10 mouse cellular contexts compared by ENCODE assay signal in genomic region chr5:74315471-74316245, GRCm38 (mm10).
DNase-seq lines count a peak whose midpoint lies in the region; ATAC-seq and TF ChIP-seq lines count a peak whose summit lies in the region.
"Had no signal": no experiment of that assay in that cellular context is flagged by ENCODE, and none has a peak within 500 bp of the region (broad histone marks: within the 10 kb centered on the region; RNA-seq: fewer than 3 reads in every experiment).

No protein-coding gene starts in this region.

- intact Hi-C loops in gastrocnemius, adult 2 months (cut with DNase I) = loop anchor here (10.0 kb wide), 1 partner anchor 219 kb away; the partner anchor contains the start of genes Fip1l1 and Scfd2
- intact Hi-C loops in left cerebral cortex, postnatal 10 days (cut with DNase I) = loop anchor here (10.0 kb wide), 1 partner anchor 119 kb away; no protein-coding TSS in a partner anchor

- H3K9ac ChIP-seq in lung, embryonic 14.5 days = no peak overlapping the region
- no peak overlapping the region for H3K9ac ChIP-seq in kidney, postnatal 0 days (ENCODE audit: low read depth, low read length)
- H3K9ac ChIP-seq in forebrain, embryonic 15.5 days (replicated peaks) = no peak overlapping the region
- no peak overlapping the region for H3K9ac ChIP-seq in midbrain, embryonic 13.5 days (replicated peaks)

- no peaks in the 10 kb centered on the region for H3K4me1 ChIP-seq in lung, embryonic 14.5 days (ENCODE audit: insufficient read depth)
- H3K4me1 ChIP-seq in kidney, postnatal 0 days (replicated peaks; ENCODE audit: insufficient read depth, low read length) = no peaks in the 10 kb centered on the region
- no peaks in the 10 kb centered on the region for H3K4me1 ChIP-seq in forebrain, embryonic 15.5 days
- 0 out of 2 replicates have a peak, but pooled peaks cover 4% of the 10 kb centered on the region for H3K4me1 ChIP-seq in midbrain, embryonic 13.5 days (replicated peaks)

- H3K4me3 ChIP-seq in lung, embryonic 14.5 days (ENCODE audit: low read depth, low read length) = no peak overlapping the region
- no peak overlapping the region for H3K4me3 ChIP-seq in gastrocnemius, adult 2 months
- no peak overlapping the region for H3K4me3 ChIP-seq in kidney, postnatal 0 days (replicated peaks; ENCODE audit: low read depth, low read length)
- no peak overlapping the region for H3K4me3 ChIP-seq in forebrain, embryonic 15.5 days
- no peak overlapping the region for H3K4me3 ChIP-seq in midbrain, embryonic 13.5 days (replicated peaks)
- H3K4me3 ChIP-seq: megakaryocyte, embryonic 14.5 days had no signal

- ATAC-seq in lung, embryonic 14.5 days (ENCODE audit: insufficient read depth) = 0 out of 2 replicates have a peak, but pooled peaks have one; percentile 21
- ATAC-seq in kidney, postnatal 0 days (replicated peaks; ENCODE audit: low FRiP score, low read depth) = peak; percentile 75
- no peak for ATAC-seq in forebrain, embryonic 15.5 days (replicated peaks)
- ATAC-seq in midbrain, embryonic 13.5 days = no peak

- 57% methylated on average over 12 of the region's 12 CpGs for WGBS in lung, embryonic 14.5 days
- WGBS in kidney, postnatal 0 days = 20% methylated on average over 12 of the region's 12 CpGs
- WGBS in forebrain, embryonic 15.5 days = 73% methylated on average over 12 of the region's 12 CpGs
- WGBS in midbrain, embryonic 13.5 days = 78% methylated on average over 12 of the region's 12 CpGs

- no peaks in the 10 kb centered on the region for H3K36me3 ChIP-seq in lung, embryonic 14.5 days (ENCODE audit: insufficient read depth)
- no peaks in the 10 kb centered on the region for H3K36me3 ChIP-seq in kidney, postnatal 0 days (ENCODE audit: insufficient read depth, low read length)
- H3K36me3 ChIP-seq in forebrain, embryonic 15.5 days = no peaks in the 10 kb centered on the region
- H3K36me3 ChIP-seq in midbrain, embryonic 13.5 days = no peaks in the 10 kb centered on the region

- H3K9me3 ChIP-seq in lung, embryonic 14.5 days (ENCODE audit: low read depth, low read length) = no peaks in the 10 kb centered on the region
- no peaks in the 10 kb centered on the region for H3K9me3 ChIP-seq in kidney, postnatal 0 days (replicated peaks; ENCODE audit: low read length)
- no peaks in the 10 kb centered on the region for H3K9me3 ChIP-seq in forebrain, embryonic 15.5 days
- no peaks in the 10 kb centered on the region for H3K9me3 ChIP-seq in midbrain, embryonic 13.5 days
- H3K9me3 ChIP-seq: megakaryocyte, embryonic 14.5 days had no signal

- no peak overlapping the region for H3K27ac ChIP-seq in lung, embryonic 14.5 days (ENCODE audit: low read depth)
- peak overlapping the region; percentile 55 for H3K27ac ChIP-seq in gastrocnemius, adult 2 months
- H3K27ac ChIP-seq in kidney, postnatal 0 days = peak overlapping the region; percentile 42; the same call in 1 of the 2 replicates
- H3K27ac ChIP-seq in forebrain, embryonic 15.5 days (replicated peaks) = no peak overlapping the region
- H3K27ac ChIP-seq in midbrain, embryonic 13.5 days = no peak overlapping the region

- H3K4me2 ChIP-seq in lung, embryonic 14.5 days = no peak overlapping the region
- H3K4me2 ChIP-seq in kidney, postnatal 0 days (ENCODE audit: low read length) = no peak overlapping the region
- no peak overlapping the region for H3K4me2 ChIP-seq in forebrain, embryonic 15.5 days (replicated peaks)
- H3K4me2 ChIP-seq in midbrain, embryonic 13.5 days (replicated peaks) = no peak overlapping the region

- H3K27me3 ChIP-seq in lung, embryonic 14.5 days (ENCODE audit: insufficient read depth, low read length) = no peaks in the 10 kb centered on the region
- no peaks in the 10 kb centered on the region for H3K27me3 ChIP-seq in kidney, postnatal 0 days (ENCODE audit: insufficient read depth, low read length)
- H3K27me3 ChIP-seq in forebrain, embryonic 15.5 days = no peaks in the 10 kb centered on the region
- H3K27me3 ChIP-seq in midbrain, embryonic 13.5 days = peaks cover 17% of the 10 kb centered on the region

- DNase-seq in lung, embryonic 14.5 days = peak; percentile 39
- no peak for DNase-seq in lung, postnatal 4 days
- peak; percentile 71 for DNase-seq in gastrocnemius, adult 2 months
- peak; percentile 91 for DNase-seq in kidney, postnatal 0 days (ENCODE audit: low spot score)
- peak; percentile 25 for DNase-seq in retina, postnatal 1 day
- no peak for DNase-seq in left cerebral cortex, postnatal 10 days (ENCODE audit: extremely low spot score in 1 of 2, low spot score in 2 of 2)
- DNase-seq: spleen, adult 18-20 months had no signal

- TF ChIP-seq CTCF in lung, embryonic 14.5 days (IDR thresholded peaks at IDR 0.05; ENCODE audit: low read depth) = no peak
- TF ChIP-seq CTCF in gastrocnemius, adult 2 months (IDR thresholded peaks at IDR 0.05) = no peak
- TF ChIP-seq CTCF in kidney, postnatal 0 days (IDR thresholded peaks at IDR 0.05; ENCODE audit: low read depth) = 0 out of 2 replicates have a peak, but pooled peaks have one; percentile 19

Comparison
In these comparisons a context has a peak if more than half of its experiments do, and no peak if none do; other contexts are left out.
1. DNase-seq: peak in lung, embryonic 14.5 days (single experiment), gastrocnemius, adult 2 months (single experiment), kidney, postnatal 0 days (single experiment) and retina, postnatal 1 day (single experiment); none in lung, postnatal 4 days (0 of 2) and left cerebral cortex, postnatal 10 days (0 of 2).
2. ATAC-seq: peak in lung, embryonic 14.5 days (single experiment) and kidney, postnatal 0 days (single experiment); none in forebrain, embryonic 15.5 days (single experiment) and midbrain, embryonic 13.5 days (single experiment).
3. H3K27ac ChIP-seq: peak in gastrocnemius, adult 2 months (single experiment) and kidney, postnatal 0 days (single experiment); none in lung, embryonic 14.5 days (single experiment), forebrain, embryonic 15.5 days (single experiment) and midbrain, embryonic 13.5 days (single experiment).